Mouse (Mus musculus) right cerebral cortex, postnatal 4 days (tissue): ENCODE measurements around the gene Cox4i2.

Experiments
- DNase-seq: peaks from one replicate; pipeline ENCODE4 v3.0.0-alpha.2; 2022

Gene Cox4i2

DNA sequence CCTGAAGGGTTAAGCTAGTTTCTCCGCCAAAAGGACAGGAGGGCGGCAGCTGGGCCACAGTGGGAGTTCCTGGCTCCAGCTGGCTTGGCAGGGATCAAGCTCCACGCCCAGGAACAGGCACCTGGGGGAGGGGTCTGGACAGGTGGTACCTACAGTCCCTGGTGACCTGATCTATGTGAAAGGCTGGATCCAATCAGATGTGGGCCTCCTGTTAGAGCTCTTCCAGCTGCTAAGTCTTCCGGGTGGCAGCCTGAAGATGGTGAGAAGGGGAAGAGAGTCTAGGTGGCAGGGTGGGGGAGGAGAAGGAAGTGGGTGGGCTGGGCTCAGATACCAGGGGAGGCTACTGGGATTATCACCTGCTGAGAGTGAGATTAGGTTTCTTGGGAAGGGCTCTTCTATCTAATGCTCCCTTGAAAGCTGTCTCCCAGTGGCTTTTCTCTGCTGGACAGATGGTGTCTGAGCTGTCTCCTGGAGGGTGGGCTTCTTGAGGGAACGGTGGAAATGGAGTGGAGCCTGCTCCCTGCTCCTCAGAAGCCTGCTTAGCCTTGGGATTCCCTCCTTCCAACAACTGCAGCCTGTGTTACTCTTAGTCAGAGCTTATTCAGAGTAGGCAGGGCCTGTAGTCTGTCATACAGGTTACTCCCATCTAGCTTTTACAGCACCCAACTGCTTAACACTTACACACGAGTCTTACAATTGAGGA is 50.6 kb downstream of the Cox4i2 start:
- DNase-seq = no peak

- DNase-seq = no peak
These were observed 51.1 kb downstream of the Cox4i2 start for GRCm38 (mm10) chr2:152805111-152805490.

GRCm38 (mm10) chr2:152806037-152806436 is 52.1 kb downstream of the Cox4i2 start:
- DNase-seq = no peak

- DNase-seq = no peak
These were observed 54.2 kb downstream of the Cox4i2 start for GRCm38 (mm10) chr2:152808178-152808577.

- DNase-seq = no peak
These were observed 56.4 kb downstream of the Cox4i2 start for GRCm38 (mm10) chr2:152810158-152810941.

DNA sequence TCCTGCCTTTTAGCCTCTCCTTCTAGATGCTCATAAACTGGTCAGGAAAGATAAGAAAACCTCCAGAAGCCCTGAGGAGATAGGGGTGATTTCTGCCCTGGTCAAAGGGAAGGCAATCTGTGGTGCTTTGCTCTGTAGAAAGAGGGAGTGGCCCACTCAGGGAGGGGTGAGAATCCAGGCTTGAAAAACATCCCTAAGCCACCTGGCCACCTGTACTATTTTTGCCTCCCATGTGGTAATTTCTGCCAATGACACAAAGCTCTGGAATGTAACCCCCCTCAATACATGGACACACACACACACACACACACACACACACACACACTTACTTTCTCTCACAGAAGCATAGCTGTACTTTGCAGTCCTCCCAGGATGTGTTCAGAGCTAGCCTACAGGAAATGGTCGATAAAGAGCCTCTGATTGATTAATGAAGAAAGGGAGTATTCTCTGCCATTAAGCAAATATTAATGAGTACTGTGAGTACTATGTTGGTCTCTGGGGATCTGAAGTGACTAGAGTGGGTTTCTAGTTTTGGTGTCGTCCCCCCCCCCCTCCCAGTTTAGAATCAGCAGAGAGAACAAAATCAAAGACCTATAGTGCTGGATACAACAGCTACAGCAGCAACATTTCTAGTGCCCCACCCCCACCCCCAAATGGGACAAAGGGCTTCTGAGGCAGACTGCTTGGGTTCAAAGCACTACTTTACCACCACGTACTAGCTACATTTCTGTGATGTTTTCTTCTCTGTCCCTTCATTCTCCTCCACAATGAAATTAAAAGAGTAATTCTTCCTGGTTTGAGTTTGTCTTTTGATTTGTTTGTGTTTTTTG is 57.6 kb downstream of the Cox4i2 start:
- DNase-seq = no peak

GRCm38 (mm10) chr2:152813232-152813631 is 59.3 kb downstream of the Cox4i2 start:
- no peak for DNase-seq

GRCm38 (mm10) chr2:152814213-152814874 is 60.4 kb downstream of the Cox4i2 start:
- no peak for DNase-seq
